Mouse (Mus musculus) adrenal gland, adult 8-10 months (tissue): ENCODE measurements at regions not wholly inside any gene's neighbourhood (a gene's known extent, or its start where the extent isn't known, plus 50 kb on each side); places are given as distances from the start of the nearest gene placed in this dataset.

Source experiments
- DNase-seq: peaks from one replicate; pipeline ENCODE4 v3.0.0; 2022

DNA sequence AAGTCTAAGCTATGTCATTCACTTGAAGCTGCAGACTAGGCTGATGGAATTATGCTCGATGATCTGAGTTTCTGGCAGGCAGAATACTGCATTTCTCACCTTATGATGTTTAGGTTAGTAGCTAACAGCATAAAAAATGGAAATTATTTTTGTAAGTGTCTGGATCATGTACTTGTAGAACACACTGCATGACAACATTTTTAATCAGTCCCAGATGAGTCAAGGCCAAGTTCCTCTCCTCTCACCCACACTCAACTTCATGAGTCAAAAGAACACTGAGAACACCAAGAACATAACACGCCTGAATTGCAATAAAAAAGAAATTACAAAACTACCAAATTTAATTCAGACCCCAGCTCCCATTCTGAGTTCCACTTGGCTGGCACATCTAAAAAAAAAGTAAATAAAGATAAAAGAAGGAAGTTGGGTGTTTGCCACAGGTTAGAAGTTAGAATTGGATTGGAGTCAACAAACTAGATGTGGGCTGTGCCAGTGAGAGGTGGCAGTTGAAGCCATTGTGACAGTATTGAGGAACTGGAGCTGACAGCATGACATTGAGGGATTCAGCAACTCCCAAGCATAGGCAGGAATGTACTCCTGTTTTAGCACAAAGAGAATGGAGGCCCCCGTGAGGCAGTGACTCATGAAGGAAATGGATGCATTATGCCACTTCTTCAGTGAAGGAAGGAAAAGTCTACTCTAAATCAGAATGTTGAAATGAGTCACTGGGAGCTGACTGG is 222.8 kb upstream of the 4931408C20Rik start:
- DNase-seq, result no peak

DNA sequence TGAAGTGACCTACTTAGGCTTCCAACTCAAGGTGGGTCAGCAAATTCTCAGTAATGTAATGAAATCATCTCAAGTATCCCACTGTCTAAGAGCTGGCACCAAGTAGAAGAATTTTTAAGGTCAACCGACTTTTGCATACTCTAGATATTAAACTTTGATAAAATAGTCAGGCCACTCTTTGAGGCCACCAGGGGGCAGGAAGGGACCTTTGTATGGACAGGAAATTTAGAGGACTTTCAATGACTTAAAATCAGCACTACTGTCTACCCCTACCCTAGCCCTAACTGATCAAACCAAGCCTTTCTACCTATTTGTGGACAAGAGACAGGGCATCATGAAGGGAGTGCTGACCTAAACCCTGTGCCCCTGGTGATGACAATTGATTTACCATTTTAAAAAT is 215.0 kb upstream of the 4931408C20Rik start:
- no peak for DNase-seq

DNA sequence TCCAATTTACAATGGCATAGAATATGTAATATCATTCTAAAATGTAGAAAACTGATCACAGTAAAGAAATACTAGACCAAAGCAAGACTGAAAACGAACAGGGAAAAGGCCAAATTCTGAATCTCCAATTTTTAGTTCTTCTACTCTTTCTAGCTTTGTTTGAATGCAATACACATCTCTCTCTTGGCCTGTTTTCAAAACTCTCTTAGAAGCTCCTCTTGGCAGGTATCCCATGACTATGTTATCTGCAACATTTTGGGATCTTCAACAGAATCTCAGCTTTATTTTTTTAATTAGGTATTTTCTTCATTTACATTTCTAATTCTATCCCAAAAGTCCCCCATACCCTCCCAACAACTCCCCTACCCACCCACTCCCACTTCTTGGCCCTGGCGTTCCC is 170.2 kb upstream of the 4931408C20Rik start:
- DNase-seq, result no peak

DNA sequence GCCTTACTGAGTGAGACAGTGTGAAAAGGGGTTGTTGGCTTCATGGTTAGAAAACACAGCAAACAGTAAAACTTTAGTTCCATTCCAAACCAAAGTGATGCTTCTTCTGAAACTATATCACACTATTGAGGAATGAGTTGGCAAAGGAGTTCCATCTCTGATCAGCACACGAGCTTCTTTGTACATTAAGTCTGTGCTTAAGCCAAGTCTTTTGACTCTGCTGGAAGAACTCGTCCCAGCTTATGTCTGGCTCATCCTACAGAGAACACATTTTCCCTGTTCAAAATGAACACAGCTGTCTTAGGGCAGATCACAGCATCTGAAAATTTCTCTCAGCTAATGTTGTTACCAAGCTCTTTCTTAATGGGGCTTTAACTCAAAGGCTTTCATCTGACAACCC is 166.5 kb upstream of the 4931408C20Rik start:
- no peak for DNase-seq

DNA sequence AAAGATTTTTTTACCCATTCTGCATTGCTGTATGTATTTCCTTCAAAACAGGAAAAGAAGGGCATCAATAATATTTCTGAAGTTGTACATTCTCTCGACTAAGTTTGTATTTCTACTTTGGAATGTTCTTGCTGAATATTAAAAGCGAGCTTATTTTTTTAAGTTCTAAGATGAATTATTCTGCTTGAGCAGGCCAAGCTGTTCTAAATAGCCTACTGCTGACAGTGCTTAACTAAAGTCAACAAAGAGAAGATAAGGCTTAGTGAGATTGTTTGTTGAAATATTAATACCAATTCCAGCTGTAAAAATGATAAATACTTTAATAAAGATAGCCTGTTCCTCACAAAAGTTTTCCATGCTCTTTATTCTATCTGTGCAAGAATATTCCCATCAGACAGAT is 122.0 kb upstream of the 4931408C20Rik start:
- DNase-seq, result no peak

DNA sequence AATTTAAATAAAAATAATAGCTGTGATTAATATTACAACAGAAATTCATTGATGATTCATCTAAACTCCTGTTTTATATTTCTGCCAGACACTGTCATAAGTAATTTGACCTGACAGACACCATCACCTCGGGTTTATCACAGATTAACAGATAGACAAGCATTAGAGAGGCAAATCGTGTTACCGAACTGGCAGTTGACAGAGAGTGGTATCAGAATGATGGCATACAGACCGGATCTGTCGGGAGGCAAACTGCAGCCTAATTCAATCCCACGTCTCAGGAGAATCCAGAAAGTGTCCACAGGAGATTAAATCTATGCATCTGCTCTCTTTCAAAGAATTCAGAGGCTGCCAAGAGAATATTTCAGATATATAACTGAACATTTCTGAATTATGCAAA is 77.8 kb upstream of the 4931408C20Rik start:
- peak; percentile 4 for DNase-seq
